Mouse (Mus musculus): Measurements from ENCODE around the gene Vmo1. TPM values are rescaled to one million over a fixed set of nuclear protein-coding genes. Genes with fewer than 3 reads are reported as not detected.

Gene Vmo1
- not detected for polyA plus RNA-seq (2017; shearing (Covaris generic))

DNA sequence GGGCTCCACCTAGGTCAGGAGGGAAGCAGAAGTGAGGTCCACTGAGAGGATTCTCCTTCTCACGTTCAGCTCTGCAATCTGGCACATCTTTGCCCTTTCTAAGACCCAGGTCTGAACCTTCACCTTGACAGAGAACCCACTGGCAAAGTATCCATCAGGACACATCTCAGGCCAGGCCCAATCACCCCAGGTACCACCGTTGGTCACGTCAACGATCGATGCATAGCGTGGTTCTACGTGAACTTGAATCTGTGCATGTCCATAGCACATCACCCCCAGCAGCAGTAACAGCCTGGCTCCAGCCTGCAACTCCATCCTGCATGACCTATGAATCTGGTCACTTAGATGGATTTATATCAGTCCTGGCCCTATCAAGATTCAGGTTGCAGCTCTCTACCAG lies at the start of gene Vmo1:
Gene Vmo1, minus strand, starts transcription at position 329 of the 400 bp plus-strand sequence.

DNA sequence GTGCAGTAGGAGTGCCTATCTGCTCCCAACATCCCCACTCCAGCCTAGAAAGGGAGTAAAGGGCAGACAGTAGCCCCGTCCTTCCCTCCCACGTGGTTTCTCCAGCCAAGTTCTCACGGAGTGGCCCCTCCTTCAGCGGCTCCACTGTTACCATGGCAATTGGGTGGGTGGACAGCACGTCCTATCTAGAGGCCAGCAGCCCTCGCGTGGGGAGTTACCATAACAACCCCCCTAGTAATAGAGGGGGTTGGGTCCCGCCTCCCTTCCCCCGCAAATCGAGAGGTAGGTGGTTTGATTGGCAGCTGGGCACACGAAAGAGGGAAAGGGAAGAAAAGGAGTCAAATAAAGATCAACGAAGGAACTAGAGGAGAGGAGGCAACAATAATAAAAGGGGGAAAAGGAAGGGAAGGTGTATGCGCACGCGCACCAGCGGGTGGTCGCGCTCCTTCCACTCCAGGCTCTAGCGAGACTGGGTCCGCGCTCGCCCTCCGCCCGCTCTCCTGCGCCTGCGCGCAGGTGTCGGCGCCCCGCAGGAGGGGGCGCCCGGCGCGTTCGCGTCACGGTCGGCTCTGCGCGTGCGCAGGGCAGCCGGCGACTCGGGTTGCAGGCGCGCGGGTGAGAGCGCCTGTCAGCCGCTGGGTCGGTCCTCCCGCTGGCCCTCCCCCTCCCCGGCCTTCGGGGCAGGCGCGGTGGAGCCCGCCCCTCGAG lies 48.0 kb upstream of the Vmo1 start, which contains the start of gene Mink1:
Gene Mink1, plus strand, starts transcription at position 595 of the 708 bp plus-strand sequence.

GRCm38 (mm10) chr11:70539877-70540587 lies 25.6 kb upstream of the Vmo1 start, which contains the start of gene Pld2:
TSS of gene Pld2 (plus strand) at chr11:70540064.

GRCm38 (mm10) chr11:70532839-70533238 lies 18.4 kb upstream of the Vmo1 start, which contains the start of gene Gm40193:
TSS of gene Gm40193 (minus strand) at chr11:70532939.

GRCm38 (mm10) chr11:70525184-70525678 lies 10.8 kb upstream of the Vmo1 start, which contains the start of gene Psmb6:
TSS of gene Psmb6 (plus strand) at chr11:70525367.

GRCm38 (mm10) chr11:70518923-70519322 lies 4.5 kb upstream of the Vmo1 start, which contains the start of gene Gltpd2:
TSS of gene Gltpd2 (plus strand) at chr11:70519196.

GRCm38 (mm10) chr11:70504970-70505369 lies 9.4 kb downstream of the Vmo1 start, which contains the start of gene Tm4sf5:
TSS of gene Tm4sf5 (plus strand) at chr11:70505244.

Other genes starting within 250 kb of the Vmo1 start
- gene Alox12e, start 192.0 kb downstream of the Vmo1 start, polyA plus RNA-seq (2017; shearing (Covaris generic)): not detected
- 0.41 TPM for gene Alox15, start 162.6 kb downstream of the Vmo1 start, polyA plus RNA-seq (2017; shearing (Covaris generic))
- 16.2 TPM for gene Pelp1, start 104.6 kb downstream of the Vmo1 start, polyA plus RNA-seq (2017; shearing (Covaris generic))
- gene Arrb2, start 82.0 kb downstream of the Vmo1 start, polyA plus RNA-seq (2017; shearing (Covaris generic)): 189 TPM
- 92.8 TPM for gene Med11, start 62.7 kb downstream of the Vmo1 start, polyA plus RNA-seq (2017; shearing (Covaris generic))
- not detected for gene Zmynd15, start 55.2 kb downstream of the Vmo1 start, polyA plus RNA-seq (2017; shearing (Covaris generic))
- 1.0 TPM for gene Cxcl16, start 54.6 kb downstream of the Vmo1 start, polyA plus RNA-seq (2017; shearing (Covaris generic))
- gene Tm4sf5, start 9.4 kb downstream of the Vmo1 start, polyA plus RNA-seq (2017; shearing (Covaris generic)): 3.0 TPM
- gene Gltpd2, start 4.6 kb upstream of the Vmo1 start, polyA plus RNA-seq (2017; shearing (Covaris generic)): not detected
- 416 TPM for gene Psmb6, start 10.8 kb upstream of the Vmo1 start, polyA plus RNA-seq (2017; shearing (Covaris generic))
- not detected for gene Gm40193, start 18.3 kb upstream of the Vmo1 start, polyA plus RNA-seq (2017; shearing (Covaris generic))
- gene Pld2, start 25.4 kb upstream of the Vmo1 start, polyA plus RNA-seq (2017; shearing (Covaris generic)): 2.6 TPM
- gene Mink1, start 48.3 kb upstream of the Vmo1 start, polyA plus RNA-seq (2017; shearing (Covaris generic)): 8.6 TPM
- 0.50 TPM for gene 4930544D05Rik, start 101.2 kb upstream of the Vmo1 start, polyA plus RNA-seq (2017; shearing (Covaris generic))
- 2.3 TPM for gene Chrne, start 104.6 kb upstream of the Vmo1 start, polyA plus RNA-seq (2017; shearing (Covaris generic))
- 0.10 TPM for gene Gp1ba, start 124.5 kb upstream of the Vmo1 start, polyA plus RNA-seq (2017; shearing (Covaris generic))
- gene Rnf167, start 132.6 kb upstream of the Vmo1 start, polyA plus RNA-seq (2017; shearing (Covaris generic)): 454 TPM
- 131 TPM for gene Slc25a11, start 132.9 kb upstream of the Vmo1 start, polyA plus RNA-seq (2017; shearing (Covaris generic))
- gene Pfn1, start 140.0 kb upstream of the Vmo1 start, polyA plus RNA-seq (2017; shearing (Covaris generic)): 2,554 TPM
- gene Eno3, start 142.6 kb upstream of the Vmo1 start, polyA plus RNA-seq (2017; shearing (Covaris generic)): 22.9 TPM
- gene Spag7, start 154.8 kb upstream of the Vmo1 start, polyA plus RNA-seq (2017; shearing (Covaris generic)): 91.0 TPM
- gene Camta2, start 173.5 kb upstream of the Vmo1 start, polyA plus RNA-seq (2017; shearing (Covaris generic)): 53.2 TPM
- gene Inca1, start 185.5 kb upstream of the Vmo1 start, polyA plus RNA-seq (2017; shearing (Covaris generic)): 0.86 TPM
- 0.47 TPM for gene Kif1c, start 185.9 kb upstream of the Vmo1 start, polyA plus RNA-seq (2017; shearing (Covaris generic))
- 5.8 TPM for gene Zfp3, start 249.6 kb upstream of the Vmo1 start, polyA plus RNA-seq (2017; shearing (Covaris generic))

Data from CD4-positive, CD25-positive, alpha-beta regulatory T cell, adult 9 weeks (primary cell).